Mouse (Mus musculus) brown adipose tissue, adult 24 weeks (tissue): ENCODE data around the gene Ccnc. TPM values are rescaled to one million over a fixed set of nuclear protein-coding genes. Genes with fewer than 3 reads are reported as not detected.
"Not testable (repeated sequence)": the region's sequence is repeated elsewhere in the genome, so short reads cannot be mapped to it uniquely, and the experiment has no call there.

ENCODE experiments used
- H3K27ac ChIP-seq: fragments of 200-500 bp; replicated peaks from 2 replicates; pipeline ENCODE4 v1.5.1; 2012; ENCODE audit warnings: low read depth, mild to moderate bottlenecking, low read length
- H3K4me1 ChIP-seq: fragments of 200-500 bp; 2 replicates; pipeline ENCODE4 v1.6.1; 2012; ENCODE audit warnings: low read length, mixed read lengths; ENCODE audit not compliant: control insufficient read depth, insufficient read depth, insufficient read length
- H3K4me3 ChIP-seq: fragments of 200-500 bp; 2 replicates; pipeline ENCODE4 v1.5.1; 2012; ENCODE audit warnings: low read depth, mild to moderate bottlenecking, low read length, moderate library complexity; ENCODE audit not compliant: insufficient read depth
- polyA plus RNA-seq: library from polyadenylated mRNA; stranded (reverse); fragments of >200 nt; gene quantifications from 2 replicates; pipeline ENCODE4 v1.2.4, GENCODE M21; 2012; ENCODE audit not compliant: missing spikeins, insufficient read depth, insufficient read length

The Ccnc gene
- polyA plus RNA-seq, 1 experiment: 30.2 TPM

- Histone ChIP-seq H3K4me1 (peaks cover 2% of the 10 kb centered on the region), H3K4me3 (no peak overlapping the region), H3K27ac (no peak overlapping the region)
Measured at GRCm38 (mm10) chr4:21690221-21690620, 37.3 kb upstream of the Ccnc start.

DNA sequence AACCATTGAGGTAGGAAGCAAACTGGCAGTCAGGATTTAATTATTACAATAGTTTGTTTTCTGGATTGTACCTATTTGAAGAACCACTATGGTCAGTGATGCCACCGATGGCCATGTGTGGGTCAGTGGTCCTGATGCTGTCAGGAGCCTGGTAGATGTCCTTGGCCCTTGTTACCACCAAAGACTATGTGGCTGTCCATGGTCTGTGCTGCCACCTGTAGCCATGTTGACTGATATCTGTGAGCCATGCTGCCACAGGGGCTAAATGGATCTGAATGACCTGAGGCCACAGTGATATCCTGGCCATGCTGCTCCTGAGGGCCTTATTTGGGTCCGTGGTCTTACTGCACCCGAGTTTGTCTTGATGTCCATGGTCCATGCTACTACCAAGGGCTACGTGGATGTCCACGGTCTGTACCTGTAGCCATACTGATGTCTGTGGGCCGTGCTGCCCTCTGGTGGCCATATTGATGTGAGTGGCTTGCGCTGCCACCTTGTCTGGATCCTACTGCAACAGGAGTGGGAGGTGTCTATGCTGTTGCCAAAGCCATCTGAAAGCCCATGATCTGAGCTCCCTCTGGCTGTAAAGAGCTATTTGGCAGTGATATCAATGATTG, 31.8 kb upstream of the Ccnc start:
- Histone ChIP-seq H3K4me1 (no peaks in the 10 kb centered on the region), H3K27ac (no peak overlapping the region), H3K4me3 (no peak overlapping the region)

DNA sequence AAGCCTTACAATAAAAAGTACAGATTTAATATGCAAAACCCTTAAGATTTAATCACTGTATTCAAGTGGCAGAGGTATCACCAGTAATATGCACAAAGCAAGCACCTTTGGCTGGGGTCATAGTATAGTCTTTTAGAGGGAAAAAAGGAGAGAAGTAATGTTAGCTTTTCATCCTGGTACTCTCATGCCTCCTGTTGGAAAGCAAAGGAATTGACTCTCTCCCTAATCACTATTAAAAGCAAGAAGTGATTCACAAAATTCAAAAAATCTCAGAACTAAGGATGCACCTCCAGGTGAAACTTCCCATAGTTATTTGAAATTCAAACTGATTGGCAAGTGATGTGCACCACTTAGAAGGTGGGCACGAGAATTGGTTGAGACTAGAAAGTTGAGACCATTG, 22.5 kb upstream of the Ccnc start:
- Histone ChIP-seq H3K4me3 (no peak overlapping the region), H3K27ac (no peak overlapping the region), H3K4me1 (no peaks in the 10 kb centered on the region)

DNA sequence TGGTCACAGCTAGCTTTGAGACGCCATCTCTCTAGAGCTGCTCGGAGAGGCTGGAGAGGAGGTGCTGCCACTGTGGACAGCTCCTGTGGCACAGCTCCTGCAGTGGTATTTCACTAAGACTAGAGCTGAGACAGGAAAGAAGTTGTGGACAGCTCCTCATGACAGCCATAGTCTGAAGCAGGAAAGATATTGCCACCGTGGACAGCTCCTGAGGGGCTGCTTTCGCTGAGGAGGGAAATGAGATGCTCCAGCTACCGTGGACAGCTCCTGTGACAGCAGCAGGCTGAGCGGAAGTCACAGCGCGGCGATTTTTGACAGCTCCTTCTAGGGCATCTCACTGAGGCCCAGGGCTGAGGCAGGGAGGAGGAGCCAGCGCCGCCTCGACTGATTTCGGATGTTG, 15.4 kb upstream of the Ccnc start:
- Histone ChIP-seq H3K27ac (no peak overlapping the region), H3K4me1 (no peaks in the 10 kb centered on the region)

GRCm38 (mm10) chr4:21722752-21723334, 4.7 kb upstream of the Ccnc start:
- Histone ChIP-seq H3K4me1 (no peaks in the 10 kb centered on the region), H3K27ac (no peak overlapping the region)

More for the DNA sequence above, 15.4 kb upstream of the Ccnc start:
- no peak overlapping the region for H3K4me3 ChIP-seq

GRCm38 (mm10) chr4:21726912-21727614, 438 bp upstream of the Ccnc start:
- H3K4me3 ChIP-seq: peak overlapping the region; percentile 91
- H3K27ac ChIP-seq: no peak overlapping the region

More at GRCm38 (mm10) chr4:21722752-21723334, 4.7 kb upstream of the Ccnc start:
- H3K4me3 ChIP-seq: no peak overlapping the region

GRCm38 (mm10) chr4:21739169-21739568, 11.7 kb downstream of the Ccnc start:
- Histone ChIP-seq H3K27ac (no peak overlapping the region), H3K4me1 (no peaks in the 10 kb centered on the region), H3K4me3 (no peak overlapping the region)

More at GRCm38 (mm10) chr4:21726912-21727614, 438 bp upstream of the Ccnc start:
- no peaks in the 10 kb centered on the region for H3K4me1 ChIP-seq

DNA sequence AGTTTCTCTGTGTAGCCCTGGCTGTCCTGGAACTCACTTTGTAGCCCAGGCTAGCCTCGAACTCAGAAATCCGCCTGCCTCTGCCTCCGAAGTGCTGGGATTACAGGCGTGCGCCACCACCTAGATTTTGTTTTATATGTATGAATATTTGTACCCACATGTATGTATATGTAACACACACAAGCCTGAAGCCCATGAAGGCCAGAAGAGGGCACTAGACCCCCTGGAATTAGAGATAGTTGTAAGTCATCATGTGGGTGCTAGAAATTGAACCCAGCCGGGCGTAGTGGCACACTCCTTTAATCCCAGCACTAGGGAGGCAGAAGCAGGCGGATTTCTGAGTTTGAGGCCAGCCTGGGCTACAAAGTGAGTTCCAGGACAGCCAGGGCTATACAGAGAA, 16.6 kb downstream of the Ccnc start:
- not testable (repeated sequence) for H3K4me1 ChIP-seq, H3K27ac ChIP-seq, H3K4me3 ChIP-seq

GRCm38 (mm10) chr4:21745723-21746122, 18.2 kb downstream of the Ccnc start:
- Histone ChIP-seq H3K27ac (no peak overlapping the region), H3K4me1 (no peaks in the 10 kb centered on the region), H3K4me3 (no peak overlapping the region)

DNA sequence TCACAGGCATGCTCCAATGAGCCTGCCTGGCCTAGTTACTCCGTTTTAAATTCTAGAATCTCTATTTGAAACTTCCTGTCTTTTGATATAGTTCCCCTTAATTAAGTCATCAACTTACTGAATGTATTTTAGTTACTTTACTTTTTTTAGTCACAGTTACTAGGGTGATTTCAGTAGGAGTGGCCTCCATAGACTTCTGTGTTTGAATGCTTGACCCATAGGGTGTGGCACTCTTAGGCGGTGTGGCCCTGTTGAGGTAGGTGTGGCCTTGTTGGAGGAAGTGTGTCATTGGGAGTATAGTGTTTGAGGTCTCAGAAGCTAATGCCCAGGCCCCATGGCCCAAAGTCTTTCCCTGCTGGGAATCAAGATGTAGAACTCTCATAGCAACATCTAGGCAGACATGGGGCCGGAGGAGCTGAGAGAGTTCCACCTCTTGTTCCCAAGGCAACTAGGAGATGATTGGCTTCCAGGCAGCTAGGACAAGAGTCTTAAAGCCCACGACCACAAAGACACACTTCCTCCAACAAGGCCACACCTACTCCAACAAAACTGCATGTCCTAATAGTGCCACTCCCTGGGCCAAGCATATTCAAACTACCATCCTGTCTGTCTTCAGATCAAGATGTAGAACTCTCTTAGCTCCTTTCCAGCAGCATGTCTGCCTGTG, 27.8 kb downstream of the Ccnc start:
- no peaks in the 10 kb centered on the region for H3K4me1 ChIP-seq
- no peak overlapping the region for H3K4me3 ChIP-seq
- H3K27ac ChIP-seq: no peak overlapping the region

DNA sequence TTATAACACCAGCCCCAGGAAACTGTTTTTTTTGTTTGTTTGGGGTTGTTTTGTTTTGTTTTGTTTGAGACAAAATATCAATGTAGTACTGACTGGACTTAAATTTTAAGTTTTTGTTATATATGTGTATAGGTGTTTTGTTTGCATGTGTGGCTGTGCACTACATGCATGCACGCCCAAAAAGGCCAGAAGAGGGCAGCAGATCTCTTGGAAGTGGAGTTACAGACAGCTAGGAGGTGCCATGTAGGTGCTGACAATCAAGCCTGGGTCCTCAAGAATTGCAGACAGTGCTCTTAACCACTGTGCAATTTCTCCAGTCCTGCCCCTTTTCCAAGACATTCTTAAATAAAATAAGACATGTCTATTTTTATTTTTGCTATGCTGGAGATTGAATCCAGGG, 31.4 kb downstream of the Ccnc start:
- Histone ChIP-seq H3K4me3 (no peak overlapping the region), H3K27ac (no peak overlapping the region), H3K4me1 (no peaks in the 10 kb centered on the region)

GRCm38 (mm10) chr4:21761416-21762160, 34.1 kb downstream of the Ccnc start:
- no peak overlapping the region for H3K27ac ChIP-seq
- H3K4me3 ChIP-seq: no peak overlapping the region
- H3K4me1 ChIP-seq: peaks cover 3% of the 10 kb centered on the region; the same call in 1 of the 2 replicates

- Histone ChIP-seq H3K4me3 (no peak overlapping the region), H3K27ac (no peak overlapping the region), H3K4me1 (peaks cover 3% of the 10 kb centered on the region; the same call in 1 of the 2 replicates)
Measured at GRCm38 (mm10) chr4:21763827-21764226, 36.3 kb downstream of the Ccnc start.

- peak overlapping the region; percentile 83 for H3K4me3 ChIP-seq
- H3K27ac ChIP-seq: peak overlapping the region; percentile 42; the same call in 1 of the 2 replicates
- H3K4me1 ChIP-seq: peaks cover 3% of the 10 kb centered on the region; the same call in 1 of the 2 replicates
Measured at GRCm38 (mm10) chr4:21766171-21766862, 38.8 kb downstream of the Ccnc start.
